Mouse (Mus musculus): Measurements from ENCODE around the gene Iqca. TPM values are rescaled to one million over a fixed set of nuclear protein-coding genes. Genes with fewer than 3 reads are reported as not detected.

Gene Iqca
- polyA plus RNA-seq, 2 experiments from 2014 or later: not detected

- no peak for ATAC-seq
Measured at GRCm38 (mm10) chr1:90131982-90132381, 21.2 kb downstream of the Iqca start.

GRCm38 (mm10) chr1:90124561-90124960 is 28.6 kb downstream of the Iqca start:
- ATAC-seq: no peak

DNA sequence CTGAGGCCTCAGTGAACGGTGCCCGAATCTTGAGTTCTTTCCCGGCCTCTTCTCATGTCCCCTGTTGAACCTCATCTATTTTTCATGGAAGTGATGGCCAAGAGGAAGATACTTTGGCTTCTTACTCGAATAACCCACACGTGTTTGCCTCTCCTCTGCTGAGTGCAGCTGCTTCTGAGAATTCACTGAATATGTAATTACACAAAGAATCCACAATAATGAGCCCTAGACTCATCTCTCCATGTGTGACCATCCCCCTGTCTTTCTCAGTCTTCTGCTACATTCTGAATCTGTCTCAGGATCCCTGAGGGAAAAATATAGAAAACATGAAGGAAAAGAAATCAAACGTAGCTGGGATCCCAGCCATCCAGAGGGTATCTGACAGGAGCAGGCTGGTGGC is 32.5 kb downstream of the Iqca start:
- ATAC-seq: no peak

GRCm38 (mm10) chr1:90119214-90119613 is 34.0 kb downstream of the Iqca start:
- no peak for ATAC-seq

DNA sequence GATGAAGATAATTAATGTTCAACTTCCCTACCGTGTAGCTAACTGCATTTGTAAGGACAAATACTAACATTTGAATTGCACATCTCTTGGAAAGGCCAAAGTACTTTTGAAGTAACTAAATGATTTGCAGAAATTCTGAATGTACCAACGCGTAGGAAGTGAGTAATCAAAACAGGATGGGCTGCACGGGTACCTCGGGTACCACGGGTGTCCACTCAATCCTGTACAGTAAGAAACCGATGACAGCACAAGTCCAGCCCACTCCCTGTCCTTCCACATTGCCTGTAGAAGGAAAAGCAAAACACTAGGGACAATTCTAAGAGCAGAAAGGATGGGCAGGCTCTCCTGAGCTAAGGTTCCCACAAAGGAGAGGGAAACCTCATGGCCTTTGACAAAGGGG is 36.0 kb downstream of the Iqca start:
- no peak for ATAC-seq

GRCm38 (mm10) chr1:90114586-90114985 is 38.6 kb downstream of the Iqca start:
- ATAC-seq: no peak

- ATAC-seq: no peak
Measured at GRCm38 (mm10) chr1:90113655-90114244, 39.5 kb downstream of the Iqca start.

DNA sequence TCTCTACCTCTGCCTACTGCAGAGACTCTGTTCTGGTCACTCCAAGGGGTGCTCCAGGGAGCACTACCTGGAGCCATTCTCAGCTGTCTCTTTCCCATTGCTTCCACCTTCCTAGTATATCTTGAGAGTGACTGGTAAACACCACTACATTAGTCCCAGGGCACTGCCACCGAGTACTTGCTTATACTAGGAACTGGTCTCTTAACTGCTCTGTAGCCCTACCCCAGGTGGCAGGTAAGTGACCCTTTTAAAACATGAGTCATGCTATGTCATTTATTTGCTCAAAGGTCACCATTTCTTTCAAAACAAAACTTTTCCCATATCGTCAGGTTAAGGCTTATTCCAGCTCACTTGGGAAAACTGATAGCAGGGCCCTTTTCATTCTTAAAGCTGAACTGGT is 40.5 kb downstream of the Iqca start:
- no peak for ATAC-seq

DNA sequence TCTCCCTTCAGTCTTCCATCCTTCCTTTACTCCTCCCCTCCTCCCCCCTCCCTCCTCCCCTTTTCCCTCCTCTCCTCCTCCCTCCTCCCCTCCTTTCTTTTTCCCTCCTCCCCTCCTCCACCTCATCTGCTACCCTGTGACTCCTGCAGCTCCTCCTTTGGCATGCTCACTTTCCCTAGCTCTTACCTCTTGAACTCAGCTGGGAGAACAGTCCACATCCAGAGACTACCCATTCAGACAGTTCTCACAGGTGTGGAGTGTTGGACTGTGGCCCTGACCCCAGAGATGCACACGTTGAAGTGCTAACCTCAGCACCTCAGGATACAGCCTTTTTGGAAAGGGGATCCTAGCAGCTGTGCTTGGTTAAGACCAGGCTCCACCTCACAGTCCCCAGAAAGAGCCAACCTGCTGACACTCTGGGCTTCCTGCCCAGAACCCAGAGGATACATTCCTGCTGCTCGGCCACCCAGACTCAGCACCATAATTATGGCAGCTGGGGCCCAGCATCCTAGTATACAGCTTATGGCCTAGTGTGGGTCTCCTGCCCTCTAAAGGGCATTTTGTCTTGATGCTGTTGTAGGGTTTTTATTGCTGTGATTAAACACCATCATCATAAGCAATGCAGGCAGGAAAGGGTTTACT is 41.9 kb downstream of the Iqca start:
- no peak for ATAC-seq

DNA sequence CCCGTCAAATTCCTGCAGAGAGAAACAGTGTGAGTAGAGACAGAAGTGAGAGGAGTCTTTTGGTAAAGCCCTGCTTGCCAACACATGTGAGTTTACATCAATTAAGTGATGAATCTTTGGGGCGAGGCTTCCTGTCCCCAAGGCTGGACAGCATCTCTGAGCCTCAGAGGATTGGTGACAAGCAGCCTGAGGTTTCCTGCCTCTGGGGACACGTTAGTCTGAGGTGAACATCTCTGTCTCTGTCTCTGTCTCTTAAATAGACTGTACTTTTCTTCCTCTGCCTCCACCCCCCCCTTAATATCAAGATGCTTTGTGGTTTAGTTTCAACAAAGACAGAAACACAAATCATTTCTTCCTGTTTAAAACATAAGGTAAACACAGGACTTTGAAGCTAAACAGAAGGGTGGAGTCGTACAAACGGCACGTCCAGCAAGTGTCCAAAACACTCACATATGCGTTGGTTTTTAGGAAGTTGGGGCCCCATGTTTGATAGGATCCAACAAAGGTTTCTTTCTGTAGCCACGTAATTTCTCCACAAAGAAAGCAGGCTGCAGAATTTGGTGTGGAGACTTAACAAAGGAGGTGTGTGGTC is 49.2 kb downstream of the Iqca start:
- no peak for ATAC-seq

DNA sequence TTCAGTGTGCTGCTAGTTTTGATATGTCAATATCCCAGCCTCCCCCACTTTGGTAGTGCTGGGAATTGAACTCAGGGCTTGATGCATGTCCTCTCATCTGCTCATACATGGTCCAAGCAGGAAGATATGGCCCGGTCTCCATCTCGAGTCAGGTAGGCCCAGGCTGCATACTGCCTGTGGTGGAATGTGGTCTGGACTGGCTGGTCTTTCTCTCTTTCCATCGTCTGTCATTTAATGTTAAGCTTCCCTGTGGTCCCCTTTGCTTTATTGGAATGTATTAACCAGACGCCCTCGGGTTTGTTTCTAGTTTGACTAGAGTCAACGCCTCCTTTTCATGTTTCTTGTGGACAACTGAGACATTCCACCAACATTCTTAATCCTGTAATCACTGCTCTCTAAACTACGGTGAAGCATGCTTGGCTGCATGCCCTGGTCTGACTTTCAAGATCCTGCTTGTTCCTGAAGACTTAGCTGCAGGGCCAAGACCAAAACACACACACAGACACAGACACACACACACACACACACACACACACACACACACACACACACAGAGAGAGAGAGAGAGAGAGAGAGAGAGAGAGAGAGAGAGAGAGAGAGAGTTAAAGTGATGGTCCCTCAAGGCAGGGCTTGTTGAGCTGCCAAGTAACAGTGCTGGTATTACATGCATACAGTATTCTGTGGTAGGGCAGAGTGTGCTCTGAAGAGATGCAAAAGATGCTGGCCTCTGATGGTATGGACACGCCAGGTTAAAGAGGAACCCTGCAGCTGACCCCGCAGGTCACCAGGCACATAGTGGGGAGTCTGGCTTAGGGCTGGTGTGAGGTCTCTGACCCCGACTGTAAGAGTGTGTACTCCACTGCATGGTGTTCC is 52.6 kb downstream of the Iqca start:
- no peak for ATAC-seq

DNA sequence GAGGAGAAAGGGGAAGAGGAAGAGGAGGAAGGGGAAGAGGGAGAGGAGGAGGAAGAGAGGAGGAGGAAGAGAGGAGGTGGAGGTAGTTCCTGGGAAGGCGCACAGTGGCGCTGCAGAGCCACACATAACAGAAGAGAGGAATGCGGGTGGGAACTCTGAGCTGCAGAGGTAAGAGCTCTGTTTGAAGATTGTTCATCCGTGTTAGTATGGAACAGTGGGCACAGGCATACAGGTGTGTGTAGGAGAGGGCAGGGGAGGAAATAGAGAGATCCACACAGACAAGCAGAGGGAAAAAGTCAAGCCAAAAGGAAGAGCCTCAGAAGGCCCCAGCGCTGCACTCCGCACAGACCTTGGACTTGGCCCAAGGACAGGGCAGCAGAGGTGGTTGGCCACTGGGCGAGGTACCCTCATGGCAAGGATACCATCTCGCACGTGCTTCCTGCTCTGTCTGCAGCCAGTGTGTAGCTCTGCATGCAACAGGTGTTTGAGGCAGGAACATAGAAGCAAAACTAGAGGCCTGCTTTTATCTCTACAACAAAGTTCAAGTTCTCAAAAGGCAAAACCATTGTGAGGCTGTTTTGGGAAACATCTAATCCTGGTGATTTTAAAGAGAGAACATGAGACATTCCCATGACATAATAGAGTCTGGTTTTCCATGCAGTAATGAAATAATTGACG is 60.2 kb downstream of the Iqca start:
- no peak for ATAC-seq

DNA sequence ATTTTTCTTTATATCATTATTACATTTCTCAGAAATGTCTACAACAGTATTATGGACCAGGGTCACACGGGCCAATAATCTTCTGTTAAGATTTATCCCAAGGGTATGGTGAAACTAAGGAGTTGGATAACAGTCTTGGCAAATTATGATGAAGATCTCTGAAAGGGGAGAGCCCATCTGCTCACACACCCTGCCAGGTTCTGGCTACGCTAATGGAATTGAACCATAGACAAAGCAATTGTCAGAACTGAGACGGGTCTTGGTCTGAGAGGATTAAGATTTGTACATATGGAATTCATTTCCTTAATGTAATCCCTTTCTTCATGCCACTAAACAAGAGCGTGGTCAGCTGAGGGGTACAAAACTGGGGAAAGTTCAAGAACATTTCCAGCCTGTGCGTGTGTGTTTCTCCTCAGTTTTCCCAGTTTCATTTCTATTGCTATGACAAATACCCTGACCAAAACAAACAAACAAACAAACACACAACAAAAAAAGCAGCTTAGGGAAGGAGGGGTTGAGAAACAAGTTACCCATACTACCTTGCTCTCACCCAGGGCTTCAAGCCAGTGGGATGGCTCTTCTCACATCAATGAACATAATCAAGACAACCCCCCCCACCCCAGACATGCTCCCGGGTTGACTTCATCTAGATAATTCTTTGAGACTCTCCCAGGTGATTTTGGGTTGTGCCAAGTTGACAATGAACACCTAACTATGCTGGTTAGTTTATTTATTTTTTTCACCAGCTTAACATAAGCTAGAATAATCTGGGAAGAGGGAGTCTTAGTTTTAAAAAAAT is 64.8 kb downstream of the Iqca start:
- no peak for ATAC-seq

- no peak for ATAC-seq
Measured at GRCm38 (mm10) chr1:90086461-90086860, 66.7 kb downstream of the Iqca start.

DNA sequence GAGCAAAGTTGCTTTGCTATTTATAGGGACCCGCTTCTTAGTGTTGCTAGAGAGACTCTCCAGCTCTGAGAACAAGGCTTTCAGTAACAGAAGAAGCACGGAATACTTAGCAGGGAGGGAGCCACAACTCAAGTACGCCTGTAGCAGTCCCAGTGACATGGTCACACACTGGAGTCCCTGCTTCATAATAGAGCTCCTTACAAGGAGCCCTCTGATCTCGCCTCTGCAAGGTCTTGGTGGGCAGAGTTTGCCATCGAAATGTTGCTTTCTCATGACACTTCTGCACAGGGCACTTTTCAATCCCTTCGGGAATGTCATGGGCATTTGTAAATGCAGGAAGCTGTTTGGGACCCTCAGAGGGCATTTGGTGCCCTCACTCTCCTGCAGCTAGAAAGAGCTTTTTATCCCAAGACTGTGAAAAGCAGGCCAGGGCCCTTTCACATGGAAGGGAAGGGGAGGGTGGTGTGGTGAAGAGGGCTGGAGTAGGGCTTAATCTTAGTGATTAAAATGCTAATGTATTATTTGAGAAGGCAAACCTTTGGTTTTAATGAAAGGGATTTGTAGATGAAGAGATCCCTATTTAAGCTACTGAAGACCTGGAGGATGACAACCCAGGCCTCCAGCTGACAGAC is 67.6 kb downstream of the Iqca start:
- no peak for ATAC-seq

DNA sequence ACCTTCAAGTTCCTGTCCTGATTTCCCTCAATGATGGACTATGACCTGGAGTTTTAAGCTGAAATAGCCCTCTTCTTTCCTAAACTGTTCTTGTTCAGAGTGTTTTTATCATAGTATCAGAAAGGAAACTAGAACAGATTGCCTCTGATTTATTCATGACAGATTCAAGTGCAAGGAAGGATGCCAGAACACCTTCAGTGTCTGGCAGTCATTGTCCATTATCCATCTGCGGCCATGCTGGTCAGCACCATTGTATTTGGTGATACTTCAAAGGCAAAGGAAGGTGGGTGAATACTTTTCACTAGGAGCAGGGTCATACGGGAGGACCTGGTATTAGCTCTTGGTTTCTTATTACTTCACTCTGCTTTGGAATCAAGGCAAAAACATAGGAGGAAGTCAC is 76.9 kb downstream of the Iqca start:
- ATAC-seq: no peak

DNA sequence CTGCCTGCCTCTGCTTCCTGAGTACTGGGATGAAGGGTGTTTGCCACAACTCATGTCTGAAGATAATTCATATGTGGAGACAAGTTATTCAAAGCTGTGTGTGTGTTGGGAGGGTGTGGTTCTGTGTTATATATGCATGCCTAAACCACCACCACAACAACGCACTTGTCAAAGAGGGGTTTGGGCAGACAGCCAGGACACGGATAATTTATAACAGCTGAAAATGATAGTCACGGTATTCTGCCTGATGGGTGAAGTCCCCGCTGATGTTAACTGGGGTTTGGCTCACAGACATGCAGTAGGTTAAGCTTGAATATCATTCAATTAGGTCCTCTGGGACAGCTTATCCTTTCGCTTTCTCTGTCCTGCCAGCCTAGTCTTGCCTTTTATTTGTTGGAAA is 78.4 kb downstream of the Iqca start:
- ATAC-seq: no peak

DNA sequence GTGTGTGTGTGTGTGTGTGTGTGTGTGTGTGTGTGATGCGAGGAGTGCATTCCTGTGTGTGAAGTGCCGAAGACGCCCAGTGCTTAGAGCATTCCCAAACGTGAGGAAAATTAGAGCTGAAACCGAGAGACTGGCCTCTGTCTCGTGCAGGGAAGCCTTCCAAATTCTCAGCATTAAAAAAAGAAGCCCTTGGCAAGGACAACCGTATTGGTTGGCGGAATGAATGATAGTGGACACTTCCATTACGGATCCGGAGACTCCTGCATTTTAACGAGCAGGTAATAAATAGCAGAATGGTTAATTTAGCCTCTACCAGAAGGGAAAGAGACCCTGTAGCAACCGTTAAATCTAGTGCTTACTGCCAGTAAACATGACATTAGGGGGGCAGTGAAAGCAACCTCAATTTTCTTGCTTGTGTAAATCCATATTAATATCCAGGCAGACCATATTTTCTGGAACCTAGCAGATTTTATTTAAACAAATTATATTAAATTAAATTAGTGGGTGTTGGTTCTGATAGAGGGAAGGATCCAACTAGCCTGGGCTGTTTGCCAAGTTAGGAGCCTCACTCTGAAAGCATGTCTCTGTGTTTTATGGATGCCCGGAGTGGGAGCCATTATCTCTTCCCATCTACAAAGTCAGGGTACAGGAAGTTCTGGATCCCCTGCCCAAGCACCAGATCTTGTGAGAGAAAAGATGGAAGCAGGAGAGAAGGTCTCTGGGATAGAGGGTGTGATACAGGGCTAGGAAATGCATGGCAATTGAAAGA is 81.2 kb downstream of the Iqca start:
- ATAC-seq: no peak

GRCm38 (mm10) chr1:90060599-90060998 is 92.6 kb downstream of the Iqca start:
- ATAC-seq: no peak

GRCm38 (mm10) chr1:90060054-90060453 is 93.1 kb downstream of the Iqca start:
- ATAC-seq: no peak

- no peak for ATAC-seq
Measured at GRCm38 (mm10) chr1:90054991-90055390, 98.2 kb downstream of the Iqca start.

Data from CD4-positive, CD25-positive, alpha-beta regulatory T cell, adult 4 months (primary cell).